Mouse (Mus musculus) liver, postnatal 0 days (tissue): Measurements from ENCODE around the gene Dennd4b. TPM values are rescaled to one million over a fixed set of nuclear protein-coding genes. Genes with fewer than 3 reads are reported as not detected.
"Not testable (repeated sequence)": the region's sequence is repeated elsewhere in the genome, so short reads cannot be mapped to it uniquely, and the experiment has no call there.

Experiments used
- ATAC-seq: fragments of 200-750 bp; cut with Nextera tagmentation; 2 replicates; pipeline ENCODE4 v1.8.0; 2017; ENCODE audit warnings: mild to moderate bottlenecking, moderate library complexity
- DNase-seq: peaks from one replicate; pipeline ENCODE4 v3.0.0-alpha.2; 2016
- H3K27ac ChIP-seq: fragments of 300-500 bp; sonication (generic); 2 replicates; pipeline ENCODE4 v1.5.1; 2014; ENCODE audit warnings: antibody characterized with exemption, moderate library complexity, mild to moderate bottlenecking, low read depth
- H3K27me3 ChIP-seq: fragments of 300-500 bp; sonication (generic); 2 replicates; pipeline ENCODE4 v1.6.1; 2014; ENCODE audit warnings: low read length, control low read depth, mixed read lengths; ENCODE audit not compliant: insufficient read depth
- H3K36me3 ChIP-seq: fragments of 300-500 bp; sonication (generic); replicated peaks from 2 replicates; pipeline ENCODE4 v1.6.1; 2014; ENCODE audit warnings: mild to moderate bottlenecking, control low read depth, low read length, moderate library complexity, mixed read lengths; ENCODE audit not compliant: insufficient read depth
- H3K4me1 ChIP-seq: fragments of 300-500 bp; sonication (generic); 2 replicates; pipeline ENCODE4 v1.6.1; 2014; ENCODE audit warnings: antibody characterized with exemption, mild to moderate bottlenecking, control low read depth; ENCODE audit not compliant: insufficient read depth
- H3K4me2 ChIP-seq: fragments of 300-500 bp; sonication (generic); 2 replicates; pipeline ENCODE4 v1.6.1; 2014; ENCODE audit warnings: low read depth, mild to moderate bottlenecking, low read length, moderate library complexity, mixed read lengths
- H3K4me3 ChIP-seq: fragments of 300-500 bp; sonication (generic); 2 replicates; pipeline ENCODE4 v1.5.1; 2014; ENCODE audit warnings: low read depth, low read length
- H3K9ac ChIP-seq: fragments of 300-500 bp; sonication (generic); replicated peaks from 2 replicates; pipeline ENCODE4 v1.6.1; 2014; ENCODE audit warnings: mild to moderate bottlenecking, moderate library complexity
- H3K9me3 ChIP-seq: fragments of 300-500 bp; sonication (generic); 2 replicates; pipeline ENCODE4 v1.6.1; 2016; ENCODE audit warnings: mild to moderate bottlenecking, control low read depth, low read length, mixed read lengths
- CTCF ChIP-seq: sonication (generic); IDR thresholded peaks from 2 replicates; pipeline ENCODE4 v1.5.1; 2016; ENCODE audit warnings: antibody characterized with exemption, low read depth
- EP300 ChIP-seq: IDR thresholded peaks from 2 replicates; pipeline ENCODE4 v1.6.1; 2016; ENCODE audit warnings: antibody characterized with exemption, low read depth, mild to moderate bottlenecking
- WGBS: fragments of 180-500 bp; shearing (Covaris S2); extraction: QIAGEN DNeasy Blood & Tissue Kit; methylation state at CpG from one replicate; pipeline ENCODE4 v1.1.7; 2014; ENCODE audit not compliant: insufficient replicate concordance; 5-methylcytosine and 5-hydroxymethylcytosine counted together
- polyA plus RNA-seq: library from polyadenylated mRNA; unstranded; fragments of >200 nt; fragmentation: Nextera tagmentation; extraction: Ambion mirVana; gene quantifications from 2 replicates; pipeline ENCODE4 v1.2.1, GENCODE M21; 2015

Gene Dennd4b
- polyA plus RNA-seq, 1 experiment from 2014 or later: 2.0 TPM

DNA sequence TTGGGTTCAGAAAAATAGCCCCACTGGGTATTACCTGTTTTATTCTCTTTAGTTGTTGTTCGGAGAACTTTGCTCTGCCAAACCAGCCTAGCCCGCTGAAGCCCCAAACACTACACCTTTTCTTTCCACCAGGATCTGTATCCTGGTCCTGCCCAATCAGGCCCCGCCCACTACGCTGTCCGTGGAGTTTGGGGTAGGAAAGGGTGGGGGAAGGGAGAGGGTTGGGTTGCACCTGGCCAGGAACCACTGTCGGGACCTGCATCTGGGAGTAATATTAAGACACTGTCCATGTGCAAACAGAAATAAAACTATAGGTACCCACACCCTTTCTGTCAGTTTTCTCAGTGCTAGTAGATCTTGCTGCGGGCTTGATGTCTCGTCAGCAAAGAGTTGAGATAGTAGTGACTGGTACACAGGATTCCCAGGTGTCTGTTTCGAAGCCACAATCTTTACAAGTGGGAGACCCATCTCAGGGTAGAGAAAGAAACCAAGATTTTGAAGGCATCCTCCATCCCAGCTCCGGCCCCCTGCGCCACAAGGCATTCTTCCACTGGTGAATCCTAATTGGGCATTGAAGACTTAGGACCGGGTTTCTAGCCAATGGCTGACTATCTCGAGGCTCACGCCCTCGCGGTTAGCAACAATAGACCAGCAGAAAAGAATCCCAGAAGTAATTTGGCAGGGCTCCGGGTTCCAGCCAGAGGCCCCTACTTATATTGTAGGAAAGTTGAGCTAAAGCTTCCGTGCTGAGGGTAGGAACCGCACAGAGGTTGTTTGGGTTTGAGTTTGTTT, 21.8 kb upstream of the Dennd4b start, which contains the start of gene Creb3l4:
Creb3l4 (minus strand) TSS at position 529 of the 792 bp plus-strand sequence.
- Histone ChIP-seq H3K36me3 (no peaks in the 10 kb centered on the region), H3K4me2 (peak within 1 kb of the TSS; percentile 63), H3K4me3 (peak within 1 kb of the TSS; percentile 21), H3K27me3 (no peaks in the 10 kb centered on the region), H3K4me1 (peaks cover 28% of the 10 kb centered on the region), H3K9ac (no peak within 1 kb of the TSS), H3K9me3 (no peaks in the 10 kb centered on the region), H3K27ac (no peak within 1 kb of the TSS)
- WGBS: 26% methylated on average over 19 of the region's 19 CpGs
- TF ChIP-seq EP300 (no peak), CTCF (no peak)
- DNase-seq (no peak), ATAC-seq (no peak)

DNA sequence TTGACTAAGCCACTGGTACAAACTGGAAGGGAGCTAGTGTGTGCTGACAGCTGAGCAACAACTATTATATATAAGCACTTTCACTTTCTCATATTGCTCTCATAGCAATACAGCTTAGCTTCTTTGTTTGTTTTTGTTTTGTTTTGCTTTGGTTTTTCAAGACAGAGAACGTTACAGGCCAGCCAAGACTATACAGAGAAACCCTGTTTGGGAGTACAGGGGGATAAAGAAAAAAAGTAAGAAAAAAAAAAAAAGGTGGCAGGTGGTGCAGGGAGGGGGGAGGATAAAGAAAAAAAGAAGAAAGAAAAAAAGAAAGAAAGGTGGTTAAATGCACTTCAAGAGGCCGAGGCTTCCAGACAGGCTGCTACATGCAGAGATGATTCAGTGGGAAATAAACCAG, 19.6 kb upstream of the Dennd4b start:
- H3K4me1 ChIP-seq: peaks cover 28% of the 10 kb centered on the region
- no peak overlapping the region for H3K4me3 ChIP-seq
- no peak for ATAC-seq
- H3K27ac ChIP-seq: no peak overlapping the region
- H3K4me2 ChIP-seq: no peak overlapping the region
- TF ChIP-seq EP300 (no peak), CTCF (no peak)
- H3K9me3 ChIP-seq: no peaks in the 10 kb centered on the region
- 51% methylated on average over 2 of the region's 2 CpGs for WGBS
- no peak for DNase-seq
- no peak overlapping the region for H3K9ac ChIP-seq
- peaks cover under 1% of the 10 kb centered on the region for H3K36me3 ChIP-seq
- H3K27me3 ChIP-seq: no peaks in the 10 kb centered on the region

GRCm38 (mm10) chr3:90247630-90247959, 17.4 kb upstream of the Dennd4b start:
- WGBS: 5% methylated on average over 3 of the region's 3 CpGs
- Histone ChIP-seq H3K9me3 (no peaks in the 10 kb centered on the region), H3K36me3 (peaks cover 12% of the 10 kb centered on the region), H3K27me3 (no peaks in the 10 kb centered on the region), H3K4me3 (peak overlapping the region; percentile 61), H3K9ac (peak overlapping the region; percentile 70), H3K4me2 (peak overlapping the region; percentile 84), H3K4me1 (peaks cover 12% of the 10 kb centered on the region), H3K27ac (peak overlapping the region; percentile 91)
- no peak; the same call in 1 of the 2 replicates for ATAC-seq
- DNase-seq: no peak
- no peak for TF ChIP-seq EP300
- no peak for TF ChIP-seq CTCF

DNA sequence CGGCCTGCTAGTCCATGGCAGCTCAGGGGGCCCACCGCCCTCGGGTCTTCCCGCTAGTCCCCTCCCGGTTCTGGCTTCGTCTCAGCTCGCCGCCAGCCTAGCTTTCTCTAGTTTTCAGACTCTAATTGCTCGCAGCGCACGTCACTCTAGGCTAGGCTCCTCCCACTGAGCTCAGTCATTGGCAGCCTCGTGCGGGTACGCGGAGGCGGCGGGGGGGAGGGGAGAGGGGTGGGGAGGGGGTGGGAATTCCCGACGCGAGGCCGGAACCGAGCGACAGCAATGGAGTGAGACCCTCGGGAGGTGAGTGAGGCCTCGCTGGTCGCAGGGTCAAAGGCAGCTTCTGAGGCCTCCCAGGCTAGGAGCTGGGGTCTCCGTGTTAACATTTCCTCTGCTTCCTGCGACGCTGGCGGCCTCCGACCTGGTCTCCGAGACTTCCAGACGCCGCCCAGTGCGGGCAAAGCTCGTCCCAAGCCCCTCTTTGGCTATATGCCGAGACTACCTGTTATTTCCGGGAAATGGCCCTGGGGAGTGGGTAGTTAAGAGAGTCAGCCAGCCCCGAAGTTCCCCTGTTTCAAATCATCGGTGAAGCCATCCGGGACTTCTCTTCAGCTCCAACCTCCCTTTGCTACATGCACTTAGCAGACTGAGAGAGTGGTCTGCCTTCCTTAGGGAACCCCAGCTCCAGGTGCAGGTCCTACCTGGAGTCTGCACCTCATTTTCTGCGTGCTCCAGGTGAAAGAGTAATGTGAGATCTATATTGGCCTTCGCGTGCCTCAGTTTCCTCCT, 16.8 kb upstream of the Dennd4b start, which contains the start of gene Slc39a1:
Slc39a1 (plus strand) TSS at position 213 of the 786 bp plus-strand sequence.
- peak; percentile 93 for ATAC-seq
- Histone ChIP-seq H3K4me1 (peaks cover 7% of the 10 kb centered on the region), H3K4me2 (peak within 1 kb of the TSS; percentile 84), H3K9ac (peak within 1 kb of the TSS; percentile 70), H3K9me3 (no peaks in the 10 kb centered on the region), H3K4me3 (peak within 1 kb of the TSS; percentile 61), H3K27me3 (no peaks in the 10 kb centered on the region), H3K36me3 (peaks cover 12% of the 10 kb centered on the region), H3K27ac (peak within 1 kb of the TSS; percentile 91)
- WGBS: under 1% methylated on average over 39 of the region's 44 CpGs
- DNase-seq: peak; percentile 90
- TF ChIP-seq CTCF: no peak
- no peak for TF ChIP-seq EP300

DNA sequence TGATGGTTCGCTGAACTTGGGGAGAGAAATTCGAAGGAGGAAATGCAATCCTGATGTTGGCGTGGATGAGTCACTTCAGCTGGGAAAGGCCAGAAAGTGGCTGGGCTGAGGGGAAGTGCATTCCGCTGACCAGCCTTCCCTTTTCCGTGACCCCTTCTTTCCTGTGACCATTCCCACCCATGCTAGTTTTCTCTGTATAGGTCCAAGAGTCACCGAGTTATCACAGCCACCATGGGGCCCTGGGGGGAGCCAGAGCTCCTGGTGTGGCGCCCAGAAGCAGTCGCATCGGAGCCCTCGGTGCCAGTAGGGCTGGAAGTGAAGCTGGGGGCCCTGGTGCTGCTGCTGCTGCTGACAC, 16.3 kb upstream of the Dennd4b start:
- DNase-seq (peak; percentile 51), ATAC-seq (peak; percentile 21)
- WGBS: 1% methylated on average over 9 of the region's 10 CpGs
- Histone ChIP-seq H3K4me3 (peak overlapping the region; percentile 61), H3K4me2 (peak overlapping the region; percentile 84), H3K27ac (peak overlapping the region; percentile 91), H3K9me3 (no peaks in the 10 kb centered on the region), H3K27me3 (no peaks in the 10 kb centered on the region), H3K36me3 (peaks cover 12% of the 10 kb centered on the region), H3K9ac (peak overlapping the region; percentile 70), H3K4me1 (peaks cover 7% of the 10 kb centered on the region)
- TF ChIP-seq EP300: no peak
- TF ChIP-seq CTCF: no peak

DNA sequence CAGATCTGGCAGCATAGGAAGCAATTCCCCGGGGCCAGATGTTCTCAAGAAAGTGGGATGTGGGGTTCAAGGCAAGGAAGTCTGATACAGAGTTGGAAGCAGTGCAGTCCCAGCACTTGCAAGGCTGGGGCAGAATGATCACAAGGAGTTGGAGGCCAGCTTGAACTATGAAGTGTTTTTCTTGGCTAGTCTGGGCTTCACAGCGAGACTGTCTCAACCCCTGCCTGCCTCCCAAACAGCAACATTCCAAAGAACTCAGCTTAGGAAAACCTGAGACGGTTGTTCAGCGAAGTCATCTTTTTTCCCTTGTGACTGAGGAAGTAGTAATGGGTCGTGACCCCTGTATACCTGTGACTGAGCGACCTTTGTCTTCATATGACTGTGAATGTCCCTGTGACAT, 14.2 kb upstream of the Dennd4b start:
- Histone ChIP-seq H3K4me1 (peaks cover 17% of the 10 kb centered on the region), H3K36me3 (peaks cover 12% of the 10 kb centered on the region), H3K9me3 (no peaks in the 10 kb centered on the region), H3K4me2 (no peak overlapping the region), H3K27me3 (no peaks in the 10 kb centered on the region), H3K4me3 (no peak overlapping the region), H3K27ac (no peak overlapping the region), H3K9ac (no peak overlapping the region)
- WGBS: 87% methylated on average over 6 of the region's 6 CpGs
- TF ChIP-seq CTCF: no peak
- ATAC-seq (no peak), DNase-seq (no peak)

DNA sequence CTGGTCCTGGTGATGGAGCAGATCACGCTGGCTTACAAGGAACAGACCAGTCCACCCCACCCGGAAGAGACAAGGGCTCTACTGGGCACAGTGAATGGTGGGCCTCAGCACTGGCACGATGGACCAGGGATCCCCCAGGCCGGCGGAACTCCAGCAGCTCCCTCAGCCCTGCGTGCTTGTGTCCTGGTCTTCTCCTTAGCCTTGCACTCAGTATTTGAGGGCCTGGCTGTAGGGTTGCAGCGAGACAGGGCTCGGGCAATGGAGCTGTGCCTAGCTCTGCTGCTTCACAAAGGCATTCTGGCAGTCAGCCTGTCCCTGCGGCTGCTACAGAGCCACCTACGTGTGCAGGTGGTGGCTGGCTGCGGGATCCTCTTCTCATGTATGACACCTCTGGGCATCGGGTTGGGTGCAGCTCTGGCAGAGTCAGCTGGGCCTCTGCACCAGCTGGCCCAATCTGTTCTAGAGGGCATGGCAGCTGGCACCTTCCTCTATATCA, 13.2 kb upstream of the Dennd4b start:
- H3K4me2 ChIP-seq, DNase-seq, H3K9ac ChIP-seq, H3K27me3 ChIP-seq, H3K9me3 ChIP-seq, ATAC-seq, H3K4me3 ChIP-seq, H3K27ac ChIP-seq: not testable (repeated sequence)
- peaks cover 22% of the 10 kb centered on the region for H3K4me1 ChIP-seq
- WGBS: 92% methylated on average over 10 of the region's 12 CpGs
- H3K36me3 ChIP-seq: peaks cover 13% of the 10 kb centered on the region

DNA sequence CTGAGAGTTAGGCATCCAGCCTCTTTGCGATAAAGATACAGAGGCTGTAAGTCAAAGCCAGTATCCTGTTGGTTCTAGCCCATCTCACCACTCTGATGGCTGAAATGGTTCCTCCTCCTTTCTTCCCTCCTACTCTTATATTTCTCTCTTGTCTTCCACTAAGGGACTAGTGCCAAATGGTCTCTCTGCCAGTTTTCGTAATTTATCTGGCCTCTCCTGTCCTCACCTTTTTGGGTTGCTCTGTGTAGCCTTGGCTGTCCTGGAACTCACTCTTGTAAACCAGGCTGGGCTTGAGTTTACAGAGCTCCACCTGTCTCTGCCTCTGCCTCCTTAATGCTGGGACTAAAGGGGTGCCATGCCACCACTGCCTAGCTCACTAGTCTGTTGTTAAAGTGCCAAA, 12.3 kb upstream of the Dennd4b start:
- not testable (repeated sequence) for H3K4me3 ChIP-seq, H3K27ac ChIP-seq, H3K9ac ChIP-seq, ATAC-seq, DNase-seq, H3K4me2 ChIP-seq, H3K9me3 ChIP-seq, H3K27me3 ChIP-seq
- Histone ChIP-seq H3K4me1 (peaks cover 20% of the 10 kb centered on the region), H3K36me3 (peaks cover 14% of the 10 kb centered on the region)
- 89% methylated on average over 2 of the region's 2 CpGs for WGBS
